Mouse (Mus musculus) heart, embryonic 11.5 days (tissue): ENCODE data around the gene Arfgap3. TPM values are rescaled to one million over a fixed set of nuclear protein-coding genes. Genes with fewer than 3 reads are reported as not detected.
A peak's percentile ranks its signal among the peaks of the same experiment; 100 is the strongest.
"Not testable (repeated sequence)": the region's sequence is repeated elsewhere in the genome, so short reads cannot be mapped to it uniquely, and the experiment has no call there.

Experiments
- ATAC-seq: fragments of 200-750 bp; cut with Nextera tagmentation; replicated peaks from 2 replicates; pipeline ENCODE4 v1.8.0; 2017; ENCODE audit warnings: moderate library complexity; ENCODE audit not compliant: insufficient number of reproducible peaks, low FRiP score, low TSS enrichment
- H3K27ac ChIP-seq: fragments of 300-500 bp; sonication (generic); 2 replicates; pipeline ENCODE4 v1.5.1; 2014; ENCODE audit warnings: mild to moderate bottlenecking, low read depth, low read length
- H3K27me3 ChIP-seq: fragments of 300-500 bp; sonication (generic); 2 replicates; pipeline ENCODE4 v1.6.1; 2014; ENCODE audit warnings: mild to moderate bottlenecking, low read length, mixed read lengths; ENCODE audit not compliant: control insufficient read depth, insufficient read depth
- H3K36me3 ChIP-seq: fragments of 300-500 bp; sonication (generic); 2 replicates; pipeline ENCODE4 v1.6.1; 2014; ENCODE audit warnings: mild to moderate bottlenecking, low read length, moderate library complexity, mixed read lengths; ENCODE audit not compliant: control insufficient read depth, insufficient read depth
- H3K4me1 ChIP-seq: fragments of 300-500 bp; sonication (generic); 2 replicates; pipeline ENCODE4 v1.6.1; 2014; ENCODE audit warnings: low read length; ENCODE audit not compliant: control insufficient read depth, insufficient read depth
- H3K4me2 ChIP-seq: fragments of 300-500 bp; sonication (generic); 2 replicates; pipeline ENCODE4 v1.6.1; 2014; ENCODE audit warnings: mild to moderate bottlenecking, moderate library complexity
- H3K4me3 ChIP-seq: fragments of 300-500 bp; sonication (generic); 2 replicates; pipeline ENCODE4 v1.5.1; 2014; ENCODE audit warnings: low read depth, low read length
- H3K9ac ChIP-seq: fragments of 300-500 bp; sonication (generic); 2 replicates; pipeline ENCODE4 v1.6.1; 2014; ENCODE audit warnings: mild to moderate bottlenecking, low read depth, low read length, moderate library complexity
- H3K9me3 ChIP-seq: fragments of 300-500 bp; sonication (generic); replicated peaks from 2 replicates; pipeline ENCODE4 v1.6.1; 2016; ENCODE audit warnings: low read length; ENCODE audit not compliant: control insufficient read depth
- WGBS: fragments of 180-500 bp; shearing (Covaris S2); extraction: QIAGEN DNeasy Blood & Tissue Kit; methylation state at CpG from one replicate; pipeline ENCODE4 v1.1.7; 2014; ENCODE audit not compliant: insufficient replicate concordance; 5-methylcytosine and 5-hydroxymethylcytosine counted together
- polyA plus RNA-seq: library from polyadenylated mRNA; unstranded; fragments of >200 nt; fragmentation: Nextera tagmentation; extraction: Ambion mirVana; gene quantifications from 2 replicates; pipeline ENCODE4 v1.2.1, GENCODE M21; 2014

Arfgap3 gene
- polyA plus RNA-seq, 1 experiment from 2014 or later = 29.9 TPM

DNA sequence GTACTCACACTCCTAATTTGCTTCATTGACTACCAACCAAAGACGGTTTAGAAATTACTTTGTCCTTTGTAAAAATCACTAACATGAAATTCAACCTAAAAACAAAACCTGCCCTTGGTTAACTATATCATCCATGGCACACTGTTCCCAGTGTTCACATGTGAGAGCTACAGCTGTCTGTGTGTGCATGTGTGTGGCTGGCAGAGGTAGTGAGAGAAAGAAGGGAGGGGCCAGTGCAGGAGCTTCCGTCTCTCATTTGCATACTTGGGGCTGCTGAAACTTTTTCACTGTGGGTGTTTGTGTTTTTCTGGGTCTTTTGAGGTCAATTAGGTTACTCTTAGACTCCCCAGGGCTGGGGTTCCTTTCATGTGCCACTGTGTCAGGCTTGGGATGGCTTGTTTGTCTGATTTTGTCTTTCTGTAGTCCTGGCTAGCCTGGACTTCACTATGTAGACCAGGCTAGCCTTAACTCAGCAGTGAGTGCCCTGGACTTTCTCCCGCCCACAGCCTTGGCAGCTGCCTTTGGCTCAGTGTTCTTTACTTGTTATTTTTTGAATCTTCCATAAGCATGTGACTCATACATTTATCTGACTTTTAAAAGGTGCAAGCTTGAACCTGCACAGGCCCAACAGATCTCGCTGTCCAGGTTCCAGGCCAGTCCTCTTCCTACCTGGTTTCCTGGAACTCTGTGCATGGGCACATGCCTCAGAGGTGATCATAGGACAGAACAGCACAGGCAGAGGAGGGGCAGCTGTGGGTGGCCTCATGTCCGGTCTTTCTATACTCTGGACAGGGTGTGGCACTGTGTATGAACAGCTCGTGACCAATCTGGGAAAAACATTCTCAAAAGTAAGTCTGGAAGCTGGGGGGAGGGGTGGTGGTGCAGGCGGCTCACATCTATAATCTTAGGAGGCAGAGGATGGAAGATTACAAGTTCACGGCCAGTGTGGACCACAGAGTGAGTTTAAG lies 11.9 kb downstream of the Arfgap3 start:
- Histone ChIP-seq H3K9me3 (no peaks in the 10 kb centered on the region), H3K27me3 (no peaks in the 10 kb centered on the region), H3K9ac (no peak overlapping the region), H3K4me3 (no peak overlapping the region), H3K36me3 (peaks cover 7% of the 10 kb centered on the region), H3K4me1 (no peaks in the 10 kb centered on the region), H3K27ac (peak overlapping the region; percentile 57), H3K4me2 (no peak overlapping the region)
- peak; percentile 79 for ATAC-seq
- WGBS = 71% methylated on average over 8 of the region's 8 CpGs

- 76% methylated on average over 3 of the region's 3 CpGs for WGBS
- H3K4me1 ChIP-seq = no peaks in the 10 kb centered on the region
- peaks cover 10% of the 10 kb centered on the region for H3K36me3 ChIP-seq
- no peaks in the 10 kb centered on the region for H3K9me3 ChIP-seq
- no peak for ATAC-seq
- no peak overlapping the region for H3K27ac ChIP-seq
- no peak overlapping the region for H3K4me2 ChIP-seq
- H3K27me3 ChIP-seq = no peaks in the 10 kb centered on the region
- H3K4me3 ChIP-seq = no peak overlapping the region
- H3K9ac ChIP-seq = no peak overlapping the region
Observed at GRCm38 (mm10) chr15:83332373-83332772, 17.7 kb downstream of the Arfgap3 start.

DNA sequence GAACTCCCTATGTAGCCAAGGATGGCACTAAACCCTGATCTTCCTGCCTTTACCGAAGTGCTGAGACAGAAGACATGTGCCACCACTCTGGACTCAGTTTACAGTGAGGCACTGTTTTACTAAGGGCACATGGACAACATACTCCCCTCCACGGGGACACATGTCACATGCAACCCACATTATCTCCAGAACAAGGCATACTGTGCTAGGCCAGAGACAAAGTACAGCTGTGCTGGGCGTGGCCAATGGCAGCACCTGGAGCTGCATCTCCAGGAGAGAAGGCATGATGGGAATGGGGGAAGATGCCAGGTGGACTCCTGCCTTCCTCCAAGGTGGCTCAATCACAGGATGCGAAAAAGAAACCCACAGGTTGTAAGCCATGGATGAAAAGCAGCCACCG lies 21.1 kb downstream of the Arfgap3 start:
- Histone ChIP-seq H3K4me2 (no peak overlapping the region), H3K4me1 (no peaks in the 10 kb centered on the region), H3K9ac (no peak overlapping the region), H3K27ac (no peak overlapping the region), H3K4me3 (no peak overlapping the region), H3K36me3 (peaks cover 15% of the 10 kb centered on the region), H3K9me3 (no peaks in the 10 kb centered on the region), H3K27me3 (no peaks in the 10 kb centered on the region)
- WGBS = 86% methylated on average over 5 of the region's 5 CpGs
- no peak for ATAC-seq

DNA sequence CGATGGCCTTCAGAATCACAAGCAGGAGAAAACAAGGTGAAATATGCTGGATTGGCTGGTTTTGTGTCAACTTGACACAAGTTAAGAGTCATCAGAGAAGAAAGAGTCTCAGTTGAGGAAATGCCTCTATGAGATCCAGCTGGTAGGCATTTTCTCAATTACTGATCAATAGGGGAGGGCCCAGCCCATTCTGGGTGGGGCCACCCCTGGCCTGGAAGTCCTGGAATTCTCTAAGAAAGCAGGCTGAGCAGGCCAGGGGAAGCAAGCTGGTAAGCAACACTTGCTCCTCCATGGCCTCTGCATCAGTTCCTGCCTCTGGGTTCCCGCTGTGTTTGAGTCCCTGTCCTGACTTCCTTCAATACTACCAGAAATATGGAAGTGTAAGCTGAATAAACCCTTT lies 27.0 kb downstream of the Arfgap3 start:
- H3K9ac ChIP-seq = no peak overlapping the region
- WGBS = 96% methylated on average over 2 of the region's 2 CpGs
- no peak overlapping the region for H3K4me3 ChIP-seq
- no peak overlapping the region for H3K4me2 ChIP-seq
- H3K27ac ChIP-seq = no peak overlapping the region
- H3K4me1 ChIP-seq = no peaks in the 10 kb centered on the region
- H3K36me3 ChIP-seq = peaks cover 35% of the 10 kb centered on the region
- no peak for ATAC-seq
- H3K27me3 ChIP-seq = no peaks in the 10 kb centered on the region
- H3K9me3 ChIP-seq = no peaks in the 10 kb centered on the region

DNA sequence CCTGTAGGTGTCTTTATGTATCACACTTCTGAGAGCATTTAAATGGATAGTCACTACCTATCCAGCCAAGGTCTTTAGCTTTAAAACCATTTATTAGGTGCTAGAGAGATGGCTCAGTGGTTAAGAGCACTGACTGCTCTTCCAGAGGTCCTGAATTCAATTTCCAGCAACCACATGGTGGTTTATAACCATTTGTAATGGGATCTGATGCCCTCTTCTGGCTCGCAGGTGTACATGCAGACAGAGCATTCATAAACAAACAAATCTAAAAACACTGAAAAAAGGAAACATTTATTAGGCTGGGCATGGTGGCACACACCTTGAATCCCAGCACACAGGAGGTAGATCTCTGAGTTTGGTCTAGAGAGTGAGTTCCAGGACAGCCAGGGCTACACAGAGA lies 35.1 kb downstream of the Arfgap3 start:
- no peak for ATAC-seq
- no peak overlapping the region for H3K9ac ChIP-seq
- no peaks in the 10 kb centered on the region for H3K4me1 ChIP-seq
- no peaks in the 10 kb centered on the region for H3K9me3 ChIP-seq
- no peaks in the 10 kb centered on the region for H3K27me3 ChIP-seq
- no peak overlapping the region for H3K27ac ChIP-seq
- H3K4me3 ChIP-seq = no peak overlapping the region
- H3K4me2 ChIP-seq = no peak overlapping the region
- H3K36me3 ChIP-seq = peaks cover 13% of the 10 kb centered on the region
- WGBS = 70% methylated on average over 1 of the region's 1 CpGs

GRCm38 (mm10) chr15:83309878-83310277 lies 40.2 kb downstream of the Arfgap3 start:
- H3K4me1 ChIP-seq = no peaks in the 10 kb centered on the region
- no peak overlapping the region for H3K27ac ChIP-seq
- H3K27me3 ChIP-seq = no peaks in the 10 kb centered on the region
- WGBS = 87% methylated on average over 5 of the region's 5 CpGs
- H3K9me3 ChIP-seq = no peaks in the 10 kb centered on the region
- no peak overlapping the region for H3K4me2 ChIP-seq
- no peak for ATAC-seq
- no peak overlapping the region for H3K4me3 ChIP-seq
- peaks cover 13% of the 10 kb centered on the region for H3K36me3 ChIP-seq
- no peak overlapping the region for H3K9ac ChIP-seq

DNA sequence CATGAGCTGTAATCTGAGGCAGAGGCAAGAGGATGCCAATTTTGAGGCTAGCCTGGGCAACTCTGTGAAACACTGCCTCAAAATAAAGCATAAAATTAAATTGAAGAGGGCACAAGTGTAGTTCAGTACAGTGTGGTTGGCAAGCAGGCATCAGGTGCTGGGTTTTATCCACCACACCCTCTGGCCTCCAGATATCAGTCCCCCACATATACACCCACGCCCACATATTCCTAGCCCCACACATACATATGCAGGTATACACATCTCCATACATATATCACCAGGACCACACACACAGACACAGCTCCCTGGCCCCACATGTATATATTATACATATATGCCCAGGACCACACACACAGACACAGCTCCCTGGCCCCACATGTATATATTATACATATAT lies 41.3 kb downstream of the Arfgap3 start:
- not testable (repeated sequence) for H3K27me3 ChIP-seq, H3K4me1 ChIP-seq, H3K27ac ChIP-seq, H3K4me2 ChIP-seq, H3K9ac ChIP-seq, ATAC-seq, H3K9me3 ChIP-seq, H3K4me3 ChIP-seq
- H3K36me3 ChIP-seq = peaks cover 13% of the 10 kb centered on the region
- WGBS = 90% methylated on average over 1 of the region's 1 CpGs

DNA sequence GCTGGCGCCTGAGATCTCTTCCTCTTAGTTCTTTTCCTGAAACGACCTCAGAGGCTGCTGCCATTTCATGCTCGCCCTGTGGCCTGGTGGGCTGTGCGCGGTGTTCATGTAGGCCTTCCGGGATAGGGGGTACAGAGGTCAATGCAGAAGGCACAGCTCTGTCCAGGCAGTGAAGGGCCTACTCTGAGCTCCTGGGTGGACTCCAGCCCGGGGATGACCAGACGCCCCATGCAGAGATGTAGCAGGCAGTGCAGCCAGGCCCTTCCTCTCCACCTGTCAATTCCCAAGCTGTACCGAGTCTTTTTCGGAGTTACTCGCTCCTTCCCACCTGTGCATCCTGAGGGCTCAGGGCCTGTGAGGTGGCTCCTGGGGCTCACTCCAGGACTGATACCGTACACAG lies 43.9 kb downstream of the Arfgap3 start:
- 84% methylated on average over 12 of the region's 12 CpGs for WGBS
- H3K4me2 ChIP-seq = no peak overlapping the region
- H3K4me1 ChIP-seq = no peaks in the 10 kb centered on the region
- H3K36me3 ChIP-seq = peaks cover 6% of the 10 kb centered on the region; the same call in 1 of the 2 replicates
- ATAC-seq = no peak
- H3K27me3 ChIP-seq = no peaks in the 10 kb centered on the region
- no peak overlapping the region for H3K27ac ChIP-seq
- H3K4me3 ChIP-seq = no peak overlapping the region
- no peaks in the 10 kb centered on the region for H3K9me3 ChIP-seq
- no peak overlapping the region for H3K9ac ChIP-seq
